Mouse (Mus musculus) brain, embryonic 14.5 days (tissue): Measurements from ENCODE around the gene Tfe3.

Experiments used
- CTCF ChIP-seq: fragments of 200-500 bp; IDR thresholded peaks from 2 replicates; pipeline ENCODE4 v1.5.1; 2012; ENCODE audit warnings: inconsistent platforms, mild to moderate bottlenecking, moderate library complexity, borderline replicate concordance; ENCODE audit not compliant: insufficient read depth, insufficient read length; ENCODE audit errors: extremely low read depth
- POLR2A ChIP-seq: fragments of 200-500 bp; IDR thresholded peaks from 2 replicates; pipeline ENCODE4 v1.6.1; 2012; ENCODE audit warnings: mild to moderate bottlenecking, inconsistent platforms, borderline replicate concordance; ENCODE audit not compliant: poor library complexity, insufficient read depth, insufficient read length, severe bottlenecking; ENCODE audit errors: extremely low read depth

DNA sequence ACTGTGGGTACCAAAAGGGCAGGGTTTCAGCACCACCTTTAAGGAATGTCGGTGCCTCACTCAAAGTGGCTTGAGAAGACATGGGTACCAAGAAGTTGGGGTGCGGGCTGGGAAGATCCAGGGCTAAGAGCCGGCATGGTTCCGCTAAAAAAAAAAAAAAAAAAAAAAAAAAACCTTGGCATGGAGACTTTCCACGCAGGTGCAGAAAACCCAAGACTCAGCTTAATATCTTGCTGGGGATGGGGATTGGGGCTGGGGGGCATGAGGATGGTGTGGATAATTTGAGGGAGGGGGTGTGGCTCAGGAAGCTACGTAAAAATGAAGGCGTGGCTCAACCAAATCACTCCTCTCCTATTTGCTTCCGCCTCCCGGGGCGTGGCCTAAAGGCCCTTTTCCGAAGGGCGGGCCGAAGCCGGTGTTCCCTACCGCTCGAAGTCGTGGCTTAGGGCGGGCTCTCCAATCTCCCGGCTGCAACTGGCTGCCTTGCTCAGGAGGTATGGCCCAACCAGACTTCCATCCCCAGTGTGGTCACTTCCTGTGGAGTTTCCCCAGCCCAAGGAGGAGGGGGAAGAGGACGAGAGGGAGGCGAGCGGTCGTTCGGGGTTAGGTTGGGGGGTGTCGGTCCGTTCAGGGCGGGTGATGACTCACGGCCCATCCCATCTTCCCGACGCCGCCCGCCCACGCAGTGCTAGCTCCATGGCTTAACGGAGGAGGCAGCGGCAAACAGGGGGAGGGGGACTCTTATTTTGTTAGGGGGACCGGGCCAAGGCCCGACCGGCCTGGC is at the start of gene Tfe3:
- TF ChIP-seq POLR2A (no peak), CTCF (no peak)
